Mouse (Mus musculus) forebrain, embryonic 16.5 days (tissue): ENCODE measurements at regions not wholly inside any gene's neighbourhood (a gene's known extent, or its start where the extent isn't known, plus 50 kb on each side); places are given as distances from the start of the nearest gene placed in this dataset.

Source experiments
- ATAC-seq: fragments of 200-750 bp; cut with Nextera tagmentation; 2 replicates; pipeline ENCODE4 v1.8.0; 2017; ENCODE audit warnings: mild to moderate bottlenecking, moderate library complexity
- H3K27ac ChIP-seq: fragments of 300-500 bp; sonication (generic); 2 replicates; pipeline ENCODE4 v1.5.1; 2014; ENCODE audit warnings: low read length, control low read depth
- H3K27me3 ChIP-seq: fragments of 300-500 bp; sonication (generic); replicated peaks from 2 replicates; pipeline ENCODE4 v1.6.1; 2014; ENCODE audit warnings: low read length; ENCODE audit not compliant: control insufficient read depth, insufficient read depth
- H3K36me3 ChIP-seq: fragments of 300-500 bp; sonication (generic); 2 replicates; pipeline ENCODE4 v1.6.1; 2014; ENCODE audit not compliant: control insufficient read depth, insufficient read depth
- H3K4me1 ChIP-seq: fragments of 300-500 bp; sonication (generic); replicated peaks from 2 replicates; pipeline ENCODE4 v1.6.1; 2014; ENCODE audit warnings: low read length; ENCODE audit not compliant: control insufficient read depth, insufficient read depth
- H3K4me2 ChIP-seq: fragments of 300-500 bp; sonication (generic); 2 replicates; pipeline ENCODE4 v1.6.1; 2014; ENCODE audit warnings: mild to moderate bottlenecking, low read length, control low read depth
- H3K4me3 ChIP-seq: fragments of 300-500 bp; sonication (generic); replicated peaks from 2 replicates; pipeline ENCODE4 v1.5.1; 2014; ENCODE audit warnings: mild to moderate bottlenecking, low read length, control low read depth
- H3K9ac ChIP-seq: fragments of 300-500 bp; sonication (generic); replicated peaks from 2 replicates; pipeline ENCODE4 v1.6.1; 2014; ENCODE audit warnings: low read depth, low read length, control low read depth
- H3K9me3 ChIP-seq: fragments of 300-500 bp; sonication (generic); 2 replicates; pipeline ENCODE4 v1.6.1; 2016; ENCODE audit warnings: low read length; ENCODE audit not compliant: control insufficient read depth
- WGBS: fragments of 180-500 bp; shearing (Covaris S2); extraction: QIAGEN DNeasy Blood & Tissue Kit; methylation state at CpG from one replicate; pipeline ENCODE4 v1.1.7; 2014; 5-methylcytosine and 5-hydroxymethylcytosine counted together

GRCm38 (mm10) chr2:159004417-159004816 lies 209.8 kb downstream of the Dhx35 start:
- Histone ChIP-seq H3K4me3 (no peak overlapping the region), H3K27me3 (no peaks in the 10 kb centered on the region), H3K36me3 (no peaks in the 10 kb centered on the region), H3K9ac (no peak overlapping the region; the same call in 1 of the 2 replicates), H3K9me3 (no peaks in the 10 kb centered on the region), H3K4me1 (peaks cover 27% of the 10 kb centered on the region), H3K27ac (peak overlapping the region; percentile 81), H3K4me2 (no peak overlapping the region)
- ATAC-seq, result peak; percentile 80
- WGBS, result 24% methylated on average over 9 of the region's 9 CpGs

DNA sequence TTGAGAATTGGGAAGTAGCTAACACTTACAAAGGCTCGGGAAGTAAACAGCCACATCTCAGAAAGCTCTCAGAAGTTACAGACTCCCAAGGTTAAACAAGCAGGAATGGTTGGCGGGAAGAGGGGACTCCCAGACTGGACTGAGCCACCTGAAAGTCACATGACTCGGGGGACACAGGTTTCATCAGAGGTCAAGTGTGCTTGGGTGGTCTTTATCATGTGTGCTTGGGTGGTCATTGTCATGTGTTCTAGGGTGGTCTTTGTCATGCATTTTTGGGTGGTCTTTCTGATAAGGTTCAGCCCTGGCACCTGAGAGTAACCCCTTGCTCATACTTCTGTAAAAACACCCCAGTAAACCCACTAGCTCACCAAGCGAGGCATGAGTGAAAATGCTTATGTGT lies 218.1 kb downstream of the Dhx35 start:
- no peaks in the 10 kb centered on the region for H3K9me3 ChIP-seq
- H3K27me3 ChIP-seq, result no peaks in the 10 kb centered on the region
- H3K4me3 ChIP-seq, result no peak overlapping the region
- no peak overlapping the region for H3K9ac ChIP-seq
- H3K4me1 ChIP-seq, result no peaks in the 10 kb centered on the region
- no peaks in the 10 kb centered on the region for H3K36me3 ChIP-seq
- H3K4me2 ChIP-seq, result no peak overlapping the region
- no peak for ATAC-seq
- no peak overlapping the region for H3K27ac ChIP-seq
- 79% methylated on average over 4 of the region's 4 CpGs for WGBS

GRCm38 (mm10) chr2:159014553-159014952 lies 219.9 kb downstream of the Dhx35 start:
- H3K4me1 ChIP-seq, result no peaks in the 10 kb centered on the region; the same call in 1 of the 2 replicates
- H3K36me3 ChIP-seq, result no peaks in the 10 kb centered on the region
- WGBS, result 79% methylated on average over 8 of the region's 8 CpGs
- no peak overlapping the region for H3K9ac ChIP-seq
- H3K4me2 ChIP-seq, result no peak overlapping the region
- no peak overlapping the region for H3K27ac ChIP-seq
- no peak for ATAC-seq
- H3K4me3 ChIP-seq, result no peak overlapping the region
- no peaks in the 10 kb centered on the region for H3K9me3 ChIP-seq
- no peaks in the 10 kb centered on the region for H3K27me3 ChIP-seq

DNA sequence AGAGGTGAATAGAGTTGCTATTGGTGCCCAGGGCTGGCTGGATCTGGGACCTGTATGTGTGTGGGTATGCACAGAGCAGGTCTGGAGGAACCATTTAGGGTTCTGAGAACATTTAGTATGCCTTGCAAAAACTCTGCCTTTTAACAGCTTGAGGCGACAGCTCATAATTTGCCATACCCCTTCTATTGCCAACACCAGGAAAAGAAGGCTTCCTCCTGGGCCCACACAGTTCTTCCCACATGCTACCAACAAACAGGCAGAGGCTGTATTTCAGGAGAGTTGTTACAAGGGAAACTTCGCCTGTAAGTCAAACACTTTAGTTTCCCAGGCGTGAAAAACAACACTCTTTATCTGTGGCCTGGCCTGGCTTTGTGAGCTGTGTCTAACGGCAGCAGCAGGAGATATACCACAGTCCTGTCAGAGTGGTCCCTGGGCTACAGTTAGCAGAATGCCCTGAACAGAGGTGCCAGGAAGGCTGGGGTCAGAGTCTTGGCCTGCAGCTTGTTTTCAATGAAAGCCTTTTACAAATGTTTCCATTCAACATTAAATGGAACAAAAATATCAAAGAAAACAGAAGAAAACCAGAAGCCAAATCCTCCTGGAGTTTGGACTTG lies 225.4 kb downstream of the Dhx35 start:
- Histone ChIP-seq H3K27ac (no peak overlapping the region), H3K4me2 (no peak overlapping the region), H3K36me3 (no peaks in the 10 kb centered on the region), H3K9me3 (no peaks in the 10 kb centered on the region), H3K27me3 (no peaks in the 10 kb centered on the region), H3K4me1 (no peaks in the 10 kb centered on the region; the same call in none of the 2 replicates), H3K9ac (no peak overlapping the region), H3K4me3 (no peak overlapping the region)
- ATAC-seq, result no peak
- 35% methylated on average over 4 of the region's 4 CpGs for WGBS

- no peaks in the 10 kb centered on the region for H3K36me3 ChIP-seq
- 53% methylated on average over 8 of the region's 8 CpGs for WGBS
- H3K9ac ChIP-seq, result no peak overlapping the region
- H3K4me2 ChIP-seq, result no peak overlapping the region
- H3K27ac ChIP-seq, result no peak overlapping the region
- no peaks in the 10 kb centered on the region for H3K4me1 ChIP-seq
- H3K4me3 ChIP-seq, result no peak overlapping the region
- H3K9me3 ChIP-seq, result no peaks in the 10 kb centered on the region
- H3K27me3 ChIP-seq, result no peaks in the 10 kb centered on the region
- no peak for ATAC-seq
These were observed 237.5 kb downstream of the Dhx35 start for GRCm38 (mm10) chr2:159032147-159032546.

GRCm38 (mm10) chr2:159039916-159040315 lies 245.3 kb downstream of the Dhx35 start:
- Histone ChIP-seq H3K36me3 (no peaks in the 10 kb centered on the region), H3K4me3 (no peak overlapping the region), H3K9ac (no peak overlapping the region), H3K9me3 (no peaks in the 10 kb centered on the region), H3K27me3 (no peaks in the 10 kb centered on the region), H3K27ac (no peak overlapping the region), H3K4me2 (no peak overlapping the region), H3K4me1 (peaks cover 4% of the 10 kb centered on the region; the same call in 1 of the 2 replicates)
- WGBS, result 44% methylated on average over 4 of the region's 4 CpGs
- 0 out of 2 replicates have a peak, but pooled peaks have one; percentile 31 for ATAC-seq

DNA sequence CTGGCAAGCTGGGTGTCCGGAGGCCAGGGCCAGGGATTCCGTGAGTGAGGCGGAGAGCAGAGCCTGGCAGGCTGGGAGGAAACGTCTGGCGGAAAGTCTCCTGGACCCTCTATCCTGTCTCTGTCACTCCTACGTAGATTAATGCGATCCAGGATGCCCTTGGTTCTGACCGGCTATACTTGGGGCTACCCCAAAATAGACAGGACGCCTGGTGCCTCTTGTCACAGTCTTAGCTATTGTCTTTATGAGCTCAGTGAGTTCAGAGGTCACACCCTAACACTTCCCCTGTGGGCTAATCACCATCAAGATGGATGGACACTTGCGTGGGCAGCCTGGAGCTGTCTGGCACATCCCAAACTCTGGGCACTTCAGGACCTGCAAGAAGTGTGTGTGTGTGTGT lies 258.9 kb downstream of the Dhx35 start:
- H3K9me3 ChIP-seq, result no peaks in the 10 kb centered on the region
- no peak overlapping the region for H3K4me3 ChIP-seq
- no peaks in the 10 kb centered on the region for H3K27me3 ChIP-seq
- H3K9ac ChIP-seq, result no peak overlapping the region
- H3K4me2 ChIP-seq, result no peak overlapping the region
- no peaks in the 10 kb centered on the region for H3K36me3 ChIP-seq
- ATAC-seq, result no peak
- H3K27ac ChIP-seq, result no peak overlapping the region
- 69% methylated on average over 10 of the region's 10 CpGs for WGBS
- H3K4me1 ChIP-seq, result no peaks in the 10 kb centered on the region

GRCm38 (mm10) chr2:159053936-159054335 lies 259.3 kb downstream of the Dhx35 start:
- Histone ChIP-seq H3K27me3 (no peaks in the 10 kb centered on the region), H3K36me3 (no peaks in the 10 kb centered on the region), H3K4me3 (no peak overlapping the region), H3K27ac (no peak overlapping the region), H3K4me2 (no peak overlapping the region), H3K9ac (no peak overlapping the region), H3K4me1 (no peaks in the 10 kb centered on the region), H3K9me3 (no peaks in the 10 kb centered on the region)
- WGBS, result 67% methylated on average over 4 of the region's 4 CpGs
- peak; percentile 78; the same call in 1 of the 2 replicates for ATAC-seq

DNA sequence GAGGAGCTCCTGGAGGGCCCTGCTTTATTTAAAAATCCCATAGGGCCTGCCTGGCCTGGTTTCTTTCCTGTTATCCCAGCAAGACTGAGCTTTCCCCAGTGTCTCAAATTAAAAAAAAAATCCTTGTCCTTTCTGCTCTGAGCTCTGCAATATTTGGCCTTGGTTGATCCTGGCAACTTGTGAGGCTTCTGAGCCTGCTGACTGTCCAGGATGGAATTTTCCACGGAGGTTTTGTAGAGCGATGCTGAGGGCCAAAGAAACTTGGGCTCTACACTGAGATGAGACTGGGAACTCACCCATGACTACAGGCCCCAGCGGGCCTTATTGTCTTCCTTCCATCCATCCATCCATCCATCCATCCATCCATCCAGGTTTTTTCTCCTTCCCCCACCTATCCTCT lies 259.8 kb downstream of the Dhx35 start:
- Histone ChIP-seq H3K4me2 (no peak overlapping the region), H3K4me1 (no peaks in the 10 kb centered on the region), H3K27ac (no peak overlapping the region), H3K9me3 (no peaks in the 10 kb centered on the region), H3K9ac (no peak overlapping the region), H3K27me3 (no peaks in the 10 kb centered on the region), H3K36me3 (no peaks in the 10 kb centered on the region), H3K4me3 (no peak overlapping the region)
- no peak for ATAC-seq
- 92% methylated on average over 3 of the region's 3 CpGs for WGBS

DNA sequence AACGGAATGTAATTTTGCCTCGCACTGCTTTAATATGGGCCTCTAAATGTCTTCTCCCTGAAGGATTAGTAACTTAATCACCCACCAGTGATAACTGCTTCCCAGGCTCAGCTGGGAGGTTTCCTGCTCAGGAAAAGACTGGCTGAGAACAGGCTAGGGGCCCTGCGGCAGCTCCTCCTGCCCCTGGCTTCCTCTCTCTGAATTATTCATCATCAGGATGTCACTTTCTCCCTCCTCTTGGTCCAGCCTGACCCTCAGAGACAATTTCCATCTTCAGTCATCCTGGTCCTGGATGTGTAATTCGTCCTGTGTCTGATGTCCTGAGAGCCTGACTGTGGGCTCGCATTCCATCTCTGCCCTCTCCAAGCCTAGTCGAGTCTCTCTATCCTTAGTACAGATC lies 261.2 kb downstream of the Dhx35 start:
- 56% methylated on average over 6 of the region's 6 CpGs for WGBS
- Histone ChIP-seq H3K36me3 (no peaks in the 10 kb centered on the region), H3K27ac (no peak overlapping the region), H3K9ac (no peak overlapping the region), H3K27me3 (no peaks in the 10 kb centered on the region), H3K4me2 (no peak overlapping the region), H3K4me1 (no peaks in the 10 kb centered on the region), H3K4me3 (no peak overlapping the region), H3K9me3 (no peaks in the 10 kb centered on the region)
- no peak for ATAC-seq
